Mouse (Mus musculus) cerebellum, postnatal 25 days (tissue): ENCODE results near the gene Rubcn.
"Not testable (repeated sequence)": the region's sequence is repeated elsewhere in the genome, so short reads cannot be mapped to it uniquely, and the experiment has no call there.

Experiments used
- DNase-seq, 2 experiments: peaks; one replicate each; pipeline ENCODE4 v3.0.0; 2021; ENCODE audit warnings: mixed read lengths in 2 of 2

Gene Rubcn

DNA sequence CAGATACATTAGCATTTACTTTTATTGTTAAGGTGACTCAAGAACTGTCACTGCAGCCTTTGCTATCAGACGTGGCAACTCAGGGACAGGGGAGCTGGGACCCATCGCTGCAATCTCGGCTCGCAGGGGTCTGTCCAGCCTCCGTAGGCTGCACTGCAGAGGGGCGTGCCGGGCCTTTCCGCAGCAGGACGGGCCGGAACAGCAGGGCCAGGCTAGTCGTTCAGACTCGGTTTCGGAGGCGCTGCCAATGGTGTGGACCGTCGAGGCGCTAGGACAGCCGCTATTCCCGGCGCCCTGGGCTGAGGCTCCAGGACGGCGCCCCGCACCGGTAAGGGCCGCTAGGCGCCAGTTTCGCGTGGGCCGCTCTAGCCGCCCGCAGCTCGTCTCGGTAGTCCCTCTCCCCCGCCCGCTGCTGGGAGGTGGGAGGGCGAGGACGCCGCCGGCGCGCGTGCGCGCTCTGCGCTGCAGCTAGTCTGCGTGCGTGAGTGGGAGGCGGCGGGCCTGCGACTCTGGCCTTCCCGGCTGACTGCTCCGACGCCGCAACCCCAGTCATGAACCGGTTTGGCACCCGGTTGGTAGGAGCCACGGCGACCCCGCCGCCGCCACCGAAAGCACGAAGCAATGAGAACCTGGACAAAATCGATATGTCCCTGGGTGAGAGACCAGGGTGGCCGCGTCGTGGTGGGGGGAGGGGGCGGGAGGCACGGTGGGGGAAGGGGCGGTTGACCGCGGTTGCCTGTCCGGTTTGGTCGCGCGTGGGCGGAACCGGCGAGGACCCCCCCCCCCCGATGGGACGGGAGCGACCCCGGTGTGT is at the start of gene Rubcn, which contains the start of gene Fyttd1:
Gene Rubcn (minus strand): TSS at position 424 of the 814 bp plus-strand sequence.
Gene Fyttd1 (plus strand): TSS at position 158 of the 814 bp plus-strand sequence.
- DNase-seq: peak; percentile 98

DNA sequence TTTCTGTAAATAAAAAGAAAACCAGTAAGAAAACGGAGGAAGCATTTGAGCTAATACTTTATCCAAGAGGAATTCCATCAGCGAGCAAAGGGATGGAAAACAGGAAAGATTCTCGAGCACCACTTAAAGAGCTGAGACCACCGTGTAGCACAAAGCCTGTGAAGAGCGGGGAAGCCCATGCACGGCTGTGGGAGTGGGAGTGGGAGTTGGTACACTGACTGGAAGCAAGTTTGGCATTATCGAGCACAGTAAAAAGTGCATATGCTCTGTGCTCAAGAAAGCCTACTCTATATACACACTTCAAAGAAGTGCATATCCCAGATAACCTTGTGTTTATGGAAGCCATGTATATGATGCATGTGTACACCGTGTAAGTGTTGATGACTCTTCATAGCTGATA is 49.5 kb upstream of the Rubcn start:
- no peak for DNase-seq

DNA sequence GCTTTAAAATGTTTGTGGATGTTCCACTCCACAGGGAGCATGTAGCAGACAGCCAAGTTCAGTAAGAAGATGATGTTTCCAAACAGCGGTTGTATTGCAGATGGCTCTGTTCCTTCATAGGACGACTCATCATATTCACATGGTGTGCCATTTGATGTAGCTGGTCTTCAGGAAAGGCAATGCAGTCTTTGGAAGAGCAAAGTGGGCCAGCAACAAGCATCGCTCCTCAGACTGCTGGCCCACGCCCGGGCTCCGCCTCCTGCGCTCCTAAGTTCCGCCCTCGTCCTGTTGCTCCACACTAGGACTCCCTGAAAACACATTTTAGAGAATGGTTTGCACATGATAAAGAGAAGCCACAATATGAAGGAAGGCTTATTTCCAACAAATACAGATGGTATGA is 49.1 kb upstream of the Rubcn start:
- not testable (repeated sequence) for DNase-seq

DNA sequence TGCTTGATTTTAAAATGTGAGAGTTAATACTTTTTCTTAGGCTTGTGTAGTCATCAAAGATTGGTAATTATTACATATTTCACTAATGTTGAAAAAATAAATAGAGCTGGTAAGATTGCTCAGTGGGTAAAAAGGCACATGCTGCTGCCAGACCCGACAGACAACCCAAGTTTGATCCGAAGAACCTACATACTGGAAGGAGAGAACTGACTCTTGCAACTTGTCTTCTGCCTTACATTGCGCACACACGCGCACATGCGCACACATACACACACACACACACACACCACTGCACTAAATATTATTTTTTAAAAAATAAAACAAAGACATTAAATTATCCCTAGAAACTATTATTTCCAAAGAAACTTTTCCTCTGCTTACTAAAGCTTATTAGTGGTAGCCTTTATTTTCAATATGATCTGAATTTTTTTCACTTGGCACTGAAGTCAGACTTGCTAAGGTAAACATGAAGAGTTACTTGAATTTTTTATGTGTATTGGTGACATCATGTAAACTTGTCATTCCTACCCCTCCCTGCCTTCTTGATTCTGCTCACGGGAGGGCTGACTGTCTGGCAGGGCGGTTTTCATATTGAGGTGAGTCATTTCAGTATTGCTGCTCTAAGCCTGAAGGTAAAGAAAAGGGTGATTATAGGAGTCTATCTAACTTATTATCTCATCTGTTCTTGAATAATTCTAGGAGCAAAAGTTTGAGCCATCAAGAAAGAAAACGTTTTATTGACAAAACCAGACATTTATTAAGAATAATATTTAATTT is 37.9 kb upstream of the Rubcn start:
- DNase-seq: no peak

DNA sequence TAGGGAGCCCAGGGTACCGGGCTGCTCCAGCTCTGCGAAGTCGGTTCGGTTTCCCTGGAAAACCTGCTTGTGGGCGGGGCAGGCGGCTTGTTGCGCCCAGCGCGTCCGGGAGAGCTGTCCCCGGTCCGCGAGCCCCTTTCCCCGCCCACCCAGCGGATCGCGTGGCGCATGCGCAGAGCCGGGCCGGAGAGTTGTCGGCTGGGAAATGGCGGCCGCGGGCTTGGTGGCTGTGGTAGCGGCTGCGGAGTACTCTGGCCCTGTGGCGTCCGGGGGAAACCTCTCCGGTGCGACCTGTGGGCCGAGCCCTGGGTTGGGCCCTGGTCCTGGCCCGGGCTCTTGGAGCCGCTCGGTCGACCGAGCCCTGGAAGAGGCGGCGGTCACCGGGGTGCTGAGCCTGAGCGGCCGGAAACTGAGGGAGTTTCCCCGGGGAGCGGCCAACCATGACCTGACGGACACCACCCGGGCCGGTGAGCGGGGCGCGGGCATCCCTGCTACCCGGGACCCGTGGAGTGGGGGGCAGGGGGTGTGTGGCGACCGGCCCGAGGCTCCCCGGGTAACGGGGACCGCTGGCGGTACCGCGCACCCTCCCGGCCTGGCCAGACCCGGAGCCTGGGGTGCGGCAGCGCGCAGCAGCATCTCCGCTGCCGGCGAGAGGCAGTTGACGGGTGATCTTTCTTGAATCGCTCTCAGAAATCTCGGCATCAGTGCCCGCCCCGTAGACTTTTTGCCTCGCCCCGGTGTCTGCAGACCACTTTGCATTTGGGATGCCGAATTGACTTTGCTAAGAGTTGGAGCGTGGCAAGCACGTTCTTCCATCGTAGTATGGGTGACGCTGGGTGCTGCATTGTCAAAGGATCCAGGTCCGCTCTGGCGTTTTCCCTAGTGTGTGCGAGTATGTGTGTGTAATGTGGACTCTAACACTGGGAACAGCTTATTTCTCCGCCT is 36.6 kb upstream of the Rubcn start, which contains the start of gene Lrch3:
Gene Lrch3 (plus strand): TSS at position 164 of the 945 bp plus-strand sequence.
- peak; percentile 98 for DNase-seq

DNA sequence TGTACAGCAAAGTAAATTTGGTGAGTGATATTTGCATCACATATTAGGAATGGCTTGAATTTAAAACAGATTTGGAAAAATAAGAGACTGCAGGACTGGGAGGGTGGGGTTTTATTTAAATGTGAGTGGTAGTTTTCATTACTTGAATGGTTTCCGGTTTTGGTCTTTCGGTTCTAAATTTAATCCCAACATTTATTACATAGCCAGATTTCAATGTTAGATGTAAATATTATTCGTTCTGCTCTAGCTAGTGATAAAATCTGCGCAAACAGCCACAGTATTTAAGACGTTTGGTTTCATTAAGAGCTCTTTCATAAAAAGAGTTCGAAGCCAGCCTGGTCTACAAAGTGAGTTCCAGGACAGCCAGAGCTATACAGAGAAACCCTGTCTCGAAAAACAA is 35.6 kb upstream of the Rubcn start:
- DNase-seq: no peak

DNA sequence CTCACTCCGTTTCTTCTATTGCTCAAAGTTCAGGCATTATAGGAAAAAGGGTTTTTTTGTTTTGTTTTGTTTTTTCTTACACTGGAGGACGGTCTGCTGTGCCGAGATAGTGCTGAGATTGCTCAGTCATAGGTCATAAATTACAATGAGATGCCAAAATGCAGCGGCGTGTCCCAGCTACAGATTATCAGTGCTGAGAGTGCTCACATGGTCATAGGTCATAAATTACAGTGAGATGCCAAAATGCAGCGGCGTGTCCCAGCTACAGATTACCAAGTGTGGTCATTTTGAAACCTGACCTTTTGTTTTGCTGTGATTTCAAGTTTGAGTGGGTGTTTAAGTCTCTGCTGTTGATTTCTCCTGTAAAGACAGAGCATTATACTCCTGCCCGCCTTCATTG is 29.2 kb upstream of the Rubcn start:
- DNase-seq: no peak

DNA sequence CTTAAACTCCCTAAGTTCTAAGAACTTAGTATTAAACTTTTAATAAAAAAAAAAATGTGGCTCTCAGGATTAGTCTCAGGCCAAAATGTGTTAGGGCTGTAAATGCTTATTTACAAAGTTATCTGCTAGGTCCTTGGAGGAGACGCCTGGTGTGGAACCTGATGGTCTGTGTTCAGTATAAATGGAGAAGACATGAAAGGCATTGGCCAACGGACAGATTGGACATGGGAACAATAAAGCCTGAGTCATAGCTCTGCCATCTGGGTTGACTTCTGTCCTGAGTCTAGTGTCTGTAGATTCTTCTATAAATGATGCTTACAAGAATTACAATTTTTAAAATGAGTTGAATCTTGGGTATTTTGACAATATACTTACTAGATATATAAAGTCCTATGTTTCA is 28.6 kb upstream of the Rubcn start:
- peak in 1 of 2 experiments; percentile 42 for DNase-seq

DNA sequence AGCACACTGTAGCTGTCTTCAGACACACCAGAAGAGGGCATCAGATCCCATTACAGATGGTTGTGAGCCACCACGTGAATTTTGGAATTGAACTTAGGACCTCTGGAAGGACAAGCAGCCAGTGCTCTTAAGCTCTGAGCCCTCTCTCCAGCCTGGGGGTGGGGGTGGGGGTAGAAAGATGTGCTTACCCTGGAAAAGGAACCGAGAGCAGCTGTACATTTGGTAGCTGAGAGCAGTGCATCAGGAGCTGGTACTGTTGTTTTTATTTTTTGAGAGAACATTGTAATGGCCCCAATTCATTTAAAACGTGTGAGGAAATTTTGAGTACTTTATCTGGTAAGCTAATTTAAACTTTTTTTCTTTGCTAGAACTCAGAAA is 24.5 kb upstream of the Rubcn start:
- no peak for DNase-seq

DNA sequence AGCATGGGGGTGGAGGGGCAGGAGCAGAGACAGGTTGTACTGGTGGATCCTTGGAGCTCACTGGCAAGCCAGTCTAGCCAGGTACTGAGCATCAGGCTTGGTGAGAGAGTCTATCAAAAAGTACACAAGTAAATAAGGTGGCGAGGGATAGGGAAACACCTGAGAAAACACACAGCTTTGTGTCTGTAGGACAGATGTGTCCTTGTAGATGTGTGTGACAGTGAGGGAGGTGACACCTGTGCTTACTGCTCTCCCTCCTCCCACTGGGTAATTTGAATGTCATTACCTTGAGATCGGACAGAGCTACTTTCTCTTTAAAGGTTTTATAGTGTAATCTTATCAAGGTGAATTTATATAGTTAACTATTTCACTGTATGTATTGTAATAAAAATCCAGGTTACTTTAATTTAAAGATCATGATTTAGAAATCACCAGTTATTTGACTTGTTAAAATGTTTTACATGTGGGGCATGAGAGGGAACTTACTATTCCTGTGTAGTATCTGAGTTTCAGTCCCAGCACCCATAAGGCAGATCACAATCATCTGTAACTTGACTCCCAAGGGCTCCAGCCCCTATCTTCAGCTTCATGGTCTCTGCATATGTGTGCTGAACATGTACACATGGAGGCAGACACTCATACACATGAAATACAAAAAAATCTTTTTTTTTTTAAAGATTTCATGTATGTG is 23.9 kb upstream of the Rubcn start:
- DNase-seq: no peak

DNA sequence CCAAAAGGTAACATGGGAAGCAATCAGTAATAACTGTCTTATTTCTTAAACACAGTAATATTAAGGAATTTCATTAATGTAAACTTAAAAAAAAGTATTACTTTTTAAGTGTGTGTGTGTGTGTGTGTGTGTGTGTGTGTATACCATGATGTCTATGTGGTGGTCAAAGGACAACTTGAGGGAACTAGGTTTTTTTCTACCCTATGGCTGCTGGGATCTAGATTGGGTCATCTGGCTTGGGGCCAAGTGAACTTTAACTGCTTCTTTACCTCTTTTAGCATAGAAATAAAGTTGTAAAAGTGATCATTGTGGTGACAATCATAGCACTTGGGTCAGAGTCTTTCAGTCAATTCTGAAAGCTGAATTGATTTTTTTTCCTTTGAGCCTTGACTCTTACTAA is 18.6 kb upstream of the Rubcn start:
- DNase-seq: no peak

DNA sequence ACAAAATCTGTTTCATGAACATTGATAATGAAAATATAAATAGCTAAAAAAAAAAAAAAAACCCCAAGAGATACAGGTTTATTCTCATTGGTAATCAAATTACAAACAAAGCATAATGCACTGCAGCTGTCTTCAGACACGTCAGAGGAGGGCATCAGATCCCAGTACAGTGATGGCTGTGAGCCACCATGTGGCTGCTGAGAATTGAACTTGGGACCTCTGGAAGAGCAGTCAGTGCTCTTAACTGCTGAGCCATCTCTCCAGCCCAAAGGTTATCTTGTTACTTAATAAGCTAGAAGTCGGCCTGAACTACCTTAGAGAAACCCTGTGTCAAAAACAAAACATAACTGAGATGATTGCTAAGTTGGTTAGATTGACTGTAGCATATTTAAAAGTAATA is 12.3 kb upstream of the Rubcn start:
- no peak for DNase-seq

DNA sequence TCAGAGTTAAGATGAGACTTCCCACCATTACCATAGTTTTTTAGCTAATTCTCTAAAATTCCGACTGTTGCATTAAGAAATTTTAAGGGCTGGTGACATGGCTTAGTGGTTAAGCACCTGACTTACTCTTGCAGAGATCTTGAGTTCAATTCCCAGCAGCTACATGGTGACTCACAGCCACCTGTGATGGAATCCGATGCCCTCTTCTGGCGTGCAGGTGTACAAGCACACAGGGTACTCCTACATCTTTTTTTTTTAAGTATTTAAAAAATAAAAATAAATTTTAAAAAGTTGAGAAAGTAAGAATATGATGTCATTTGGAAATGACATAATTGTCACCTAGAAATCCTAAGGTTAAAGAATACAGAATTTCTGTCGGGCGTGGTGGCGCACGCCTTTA is 10.4 kb upstream of the Rubcn start:
- no peak for DNase-seq

DNA sequence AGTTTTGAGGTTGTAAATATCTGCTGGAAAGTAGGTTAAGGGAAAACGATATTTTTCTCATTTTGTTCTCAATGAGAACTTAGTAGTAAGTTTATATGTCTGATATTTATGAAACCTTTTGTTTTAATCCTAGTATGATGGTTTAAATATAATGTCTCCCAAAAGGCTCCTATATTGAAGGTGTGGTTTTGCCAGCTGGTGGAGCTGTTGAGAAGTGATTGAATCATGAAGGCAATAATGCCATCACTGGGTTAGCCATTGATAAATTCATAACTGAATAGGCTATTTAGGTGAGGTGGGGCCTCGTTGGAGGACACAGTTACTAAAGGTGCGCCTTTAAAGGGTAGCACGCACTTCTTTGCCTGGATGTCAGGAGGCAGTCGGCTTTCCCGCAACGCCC is 4.0 kb upstream of the Rubcn start:
- DNase-seq: no peak

DNA sequence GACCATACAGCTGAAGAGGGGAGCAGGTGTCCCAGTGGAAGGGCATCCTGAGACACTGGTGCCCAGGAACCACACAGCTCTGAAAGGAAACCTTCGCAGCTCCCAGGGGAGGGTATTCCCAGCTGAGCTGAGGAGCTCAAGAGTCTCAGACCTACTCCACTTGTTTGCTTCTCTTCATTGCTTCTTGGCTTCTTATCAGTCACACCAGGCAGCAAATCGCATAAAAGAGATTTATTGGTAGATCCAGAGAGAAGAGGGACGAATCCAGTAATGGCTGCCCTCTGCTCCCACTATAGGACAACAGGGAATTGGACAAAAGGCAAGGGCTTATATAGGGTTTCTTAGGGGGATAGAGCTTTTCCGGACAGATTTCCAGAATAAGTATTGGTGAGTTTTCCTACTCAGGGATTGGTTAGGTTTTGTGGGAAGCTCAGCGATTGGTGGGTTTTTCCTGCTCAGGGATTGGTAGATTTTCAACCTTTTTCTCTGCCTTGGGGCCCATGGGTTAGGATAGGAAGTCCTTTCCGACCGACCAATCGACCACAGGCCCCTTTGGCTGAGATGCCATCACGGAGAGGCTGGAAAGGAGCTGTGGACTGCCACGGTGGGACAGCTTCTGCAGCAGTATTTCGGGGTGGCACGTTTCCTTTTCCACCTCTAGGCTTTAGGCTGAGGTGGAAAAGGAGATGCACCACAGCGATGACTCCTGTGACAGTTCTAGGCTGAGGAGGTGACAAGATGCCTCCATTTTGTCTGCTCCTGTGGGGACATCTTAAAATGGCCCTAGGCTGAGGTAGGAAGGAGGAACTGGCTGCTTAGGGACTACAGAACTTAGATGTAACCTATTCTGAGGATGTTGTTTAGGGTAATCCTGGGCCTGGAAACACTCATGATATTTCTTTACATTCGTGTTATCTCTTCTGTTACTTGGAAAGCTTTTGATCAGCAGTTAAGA is 1.7 kb upstream of the Rubcn start:
- DNase-seq: no peak

DNA sequence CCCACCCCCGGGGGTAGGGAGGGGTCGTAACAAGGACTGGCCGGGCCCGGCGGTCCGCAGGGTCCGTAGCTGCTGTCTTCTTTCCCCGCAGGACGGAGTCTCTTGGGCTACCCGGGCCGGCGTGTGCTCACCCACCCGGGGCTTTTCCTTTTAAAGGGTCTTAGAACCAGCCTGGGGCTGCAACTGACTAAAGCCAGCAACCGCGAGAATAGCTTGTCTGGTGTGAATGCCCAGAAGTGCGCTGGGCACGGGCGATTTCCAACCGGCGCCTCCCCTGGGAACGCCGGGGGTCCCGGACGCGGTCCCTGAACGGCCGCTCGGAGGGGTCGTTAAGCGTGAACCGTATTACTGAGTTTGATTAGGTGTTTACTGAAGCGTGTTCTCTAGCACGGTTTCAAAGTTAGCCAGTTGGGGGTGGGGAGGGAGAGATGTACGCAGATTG is 612 bp upstream of the Rubcn start:
- DNase-seq: no peak

DNA sequence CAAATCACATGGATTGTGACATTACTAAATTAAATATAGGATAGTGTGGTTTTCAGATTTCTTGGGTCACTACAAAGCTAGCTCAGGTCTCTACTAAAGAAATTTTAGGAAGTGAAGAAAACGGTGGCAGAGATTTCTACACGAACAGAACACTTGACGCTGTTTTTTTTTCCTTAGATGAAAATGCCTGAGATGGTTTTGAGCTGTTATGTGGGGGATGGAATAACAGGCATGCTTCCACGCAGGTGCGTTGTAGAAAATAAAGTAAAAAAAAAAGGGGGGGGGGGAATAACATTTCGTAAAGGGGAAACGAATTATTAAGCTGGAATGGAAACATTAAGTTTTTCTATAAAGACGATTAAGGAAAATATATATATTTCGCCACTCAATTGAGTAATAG is 735 bp downstream of the Rubcn start:
- DNase-seq: no peak

DNA sequence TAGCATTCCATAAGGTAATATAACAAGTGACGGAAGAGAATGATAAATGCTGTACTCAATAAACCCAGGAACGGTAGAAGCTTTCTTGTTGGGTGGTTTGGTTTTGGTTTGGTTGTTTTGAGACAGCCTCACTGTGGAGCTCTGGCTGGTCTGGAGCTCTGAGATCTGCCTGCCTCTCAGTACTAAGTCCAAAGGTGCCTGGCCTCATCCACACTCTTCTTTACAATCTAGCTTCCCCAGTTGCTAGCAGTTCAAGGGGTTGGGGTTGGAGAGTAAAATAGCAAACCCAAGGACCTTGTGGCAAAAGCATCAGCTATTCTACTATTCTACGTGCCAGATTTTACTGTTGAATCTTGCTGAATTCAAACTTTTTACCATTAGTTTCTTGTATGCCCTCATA is 1.7 kb downstream of the Rubcn start:
- DNase-seq: no peak

DNA sequence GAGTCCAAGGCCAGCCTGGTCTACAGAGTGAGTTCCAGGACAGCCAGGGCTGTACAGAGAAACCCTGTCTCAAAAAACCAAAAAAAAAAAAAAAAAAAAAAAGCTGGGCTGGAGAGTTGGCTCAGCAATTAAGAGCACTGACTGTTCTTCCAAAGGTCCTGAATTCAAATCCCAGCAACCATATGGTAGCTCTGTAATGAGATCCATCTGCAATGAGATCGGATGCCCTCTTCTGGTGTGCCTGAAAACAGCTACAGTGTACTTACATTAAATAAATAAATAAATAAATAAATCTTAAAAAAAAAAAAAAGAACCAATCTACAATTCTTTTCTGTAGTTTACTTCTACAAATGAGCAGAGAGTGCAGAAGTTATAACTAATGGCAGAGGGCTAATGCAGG is 2.3 kb downstream of the Rubcn start:
- DNase-seq: not testable (repeated sequence)

DNA sequence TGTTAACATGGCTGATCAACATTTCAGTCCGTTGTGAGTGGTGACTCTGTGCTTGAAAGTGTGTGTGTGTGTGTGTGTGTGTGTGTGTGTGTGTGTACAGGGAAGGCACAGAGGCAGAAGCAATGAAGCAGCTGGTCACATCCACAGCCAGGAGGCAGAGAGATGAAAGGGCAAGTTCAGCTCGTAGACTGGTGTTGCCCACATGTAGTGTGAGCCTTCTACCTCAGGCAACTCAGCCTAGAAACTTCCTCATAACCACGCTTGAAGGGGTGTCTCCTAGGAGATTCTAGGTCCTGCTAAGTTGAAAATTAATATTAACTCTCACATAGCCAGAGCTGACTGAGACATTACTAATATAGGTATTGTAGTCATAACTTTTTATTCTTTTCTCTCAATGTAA is 4.2 kb downstream of the Rubcn start:
- no peak for DNase-seq

DNA sequence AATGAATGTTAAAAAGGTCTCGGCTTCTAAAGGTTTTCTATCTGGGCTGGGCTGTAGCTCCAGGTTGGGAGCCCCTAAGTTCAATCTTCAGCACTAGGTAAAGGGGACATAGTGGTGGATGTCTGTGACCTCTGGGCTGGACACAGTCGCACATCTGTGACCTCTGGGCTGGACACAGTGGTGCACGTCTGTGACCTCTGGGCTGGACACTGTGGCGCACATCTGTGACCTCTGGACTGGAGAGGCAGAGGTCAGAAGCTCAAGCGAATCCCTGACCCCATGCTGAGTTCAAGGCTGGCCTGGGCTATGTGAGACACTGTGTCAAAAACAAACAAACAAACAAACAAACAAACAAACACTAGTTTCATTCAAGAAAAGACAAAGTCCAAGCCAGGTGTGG is 7.3 kb downstream of the Rubcn start:
- DNase-seq: no peak
